Mouse (Mus musculus) erythroblast, embryonic 14.5 days (primary cell): ENCODE measurements around the gene Mllt6. TPM values are rescaled to one million over a fixed set of nuclear protein-coding genes. Genes with fewer than 3 reads are reported as not detected.
"Not testable (repeated sequence)": the region's sequence is repeated elsewhere in the genome, so short reads cannot be mapped to it uniquely, and the experiment has no call there.

Experiments
- H3K27me3 ChIP-seq: 2 replicates; pipeline ENCODE4 v1.6.1; 2012; ENCODE audit warnings: inconsistent platforms; ENCODE audit not compliant: control insufficient read depth
- H3K36me3 ChIP-seq: 2 replicates; pipeline ENCODE4 v1.6.1; 2012; ENCODE audit warnings: mild to moderate bottlenecking, inconsistent platforms; ENCODE audit not compliant: control insufficient read depth
- H3K4me1 ChIP-seq: 2 replicates; pipeline ENCODE4 v1.6.1; 2012; ENCODE audit warnings: inconsistent platforms; ENCODE audit not compliant: control insufficient read depth
- H3K4me3 ChIP-seq: replicated peaks from 2 replicates; pipeline ENCODE3; 2012; ENCODE audit warnings: moderate library complexity, mild to moderate bottlenecking, inconsistent platforms
- H3K9me3 ChIP-seq: 2 replicates; pipeline ENCODE4 v1.6.1; 2012; ENCODE audit warnings: low read length, inconsistent platforms, mixed read lengths; ENCODE audit not compliant: control insufficient read depth
- GATA1 ChIP-seq: IDR thresholded peaks from 2 replicates; pipeline ENCODE4 v1.6.1; 2012; ENCODE audit warnings: low read length, inconsistent platforms, mixed read lengths
- TAL1 ChIP-seq: IDR thresholded peaks from 3 replicates; pipeline ENCODE4 v1.6.1; 2012; ENCODE audit warnings: low read length, inconsistent platforms, mixed read lengths
- polyA plus RNA-seq: library from polyadenylated mRNA; stranded (reverse); fragments of >175 nt; gene quantifications from 2 replicates; pipeline ENCODE4 v1.2.3, GENCODE M21; 2012

Gene Mllt6
- polyA plus RNA-seq, 1 experiment = 0.05 TPM

GRCm38 (mm10) chr11:97657184-97657945, 5.8 kb upstream of the Mllt6 start:
- TF ChIP-seq TAL1 = no peak
- Histone ChIP-seq H3K27me3 (peaks cover 46% of the 10 kb centered on the region), H3K4me3 (no peak overlapping the region), H3K4me1 (peaks cover 14% of the 10 kb centered on the region), H3K36me3 (no peaks in the 10 kb centered on the region), H3K9me3 (peaks cover 7% of the 10 kb centered on the region; the same call in 1 of the 2 replicates)

- not testable (repeated sequence) for H3K36me3 ChIP-seq, H3K9me3 ChIP-seq, H3K4me3 ChIP-seq
- H3K4me1 ChIP-seq = peaks cover 14% of the 10 kb centered on the region
- peaks cover 52% of the 10 kb centered on the region for H3K27me3 ChIP-seq
Observed at GRCm38 (mm10) chr11:97657967-97658366, 5.2 kb upstream of the Mllt6 start.

GRCm38 (mm10) chr11:97658751-97659266, 4.4 kb upstream of the Mllt6 start:
- no peak for TF ChIP-seq GATA1
- no peak for TF ChIP-seq TAL1
- peaks cover 60% of the 10 kb centered on the region for H3K27me3 ChIP-seq
- no peaks in the 10 kb centered on the region for H3K36me3 ChIP-seq
- H3K4me3 ChIP-seq = no peak overlapping the region
- H3K9me3 ChIP-seq = peaks cover 4% of the 10 kb centered on the region; the same call in 1 of the 2 replicates
- H3K4me1 ChIP-seq = peaks cover 14% of the 10 kb centered on the region

DNA sequence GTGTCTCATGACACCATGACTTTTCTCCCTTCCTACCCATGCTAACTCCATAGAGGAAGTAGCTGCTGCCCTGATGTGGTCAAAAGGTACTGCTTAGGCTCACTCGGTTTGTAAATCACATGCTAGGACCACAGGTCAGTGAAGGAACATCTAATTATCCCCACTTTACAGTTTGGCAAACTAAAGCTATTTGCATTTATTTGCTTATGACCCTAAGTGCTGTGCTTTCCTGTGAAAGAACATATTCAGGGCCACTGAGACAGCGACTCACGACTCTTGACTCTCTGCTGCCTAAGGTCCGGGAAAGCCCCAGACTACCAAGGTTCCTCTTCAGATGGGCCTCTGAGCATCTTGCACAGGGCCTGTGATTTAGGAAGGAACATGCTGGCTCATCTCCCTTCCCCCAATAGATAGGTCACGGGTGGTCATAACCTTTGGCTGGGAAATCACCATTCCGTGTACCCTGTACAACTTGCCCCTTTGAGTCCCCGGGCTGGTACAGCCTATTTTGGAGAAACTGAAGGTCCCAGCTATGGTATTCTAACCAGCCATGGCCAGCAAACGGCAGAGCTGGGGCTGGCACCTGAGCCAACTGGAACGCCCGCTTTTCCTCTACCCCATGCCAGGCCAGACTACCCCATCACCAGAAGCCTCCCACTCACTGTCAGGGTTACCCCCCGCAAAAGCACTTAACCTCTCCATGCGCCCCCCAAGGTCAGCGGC, 3.8 kb upstream of the Mllt6 start:
- Histone ChIP-seq H3K27me3 (peaks cover 66% of the 10 kb centered on the region), H3K4me1 (peaks cover 14% of the 10 kb centered on the region), H3K9me3 (peaks cover 4% of the 10 kb centered on the region; the same call in 1 of the 2 replicates), H3K4me3 (peak overlapping the region; percentile 62), H3K36me3 (no peaks in the 10 kb centered on the region)
- no peak for TF ChIP-seq TAL1
- TF ChIP-seq GATA1 = no peak

GRCm38 (mm10) chr11:97659990-97660714, 3.1 kb upstream of the Mllt6 start:
- TF ChIP-seq GATA1 (no peak), TAL1 (no peak)
- Histone ChIP-seq H3K36me3 (no peaks in the 10 kb centered on the region), H3K9me3 (peaks cover 4% of the 10 kb centered on the region; the same call in 1 of the 2 replicates), H3K27me3 (peaks cover 74% of the 10 kb centered on the region), H3K4me1 (peaks cover 14% of the 10 kb centered on the region), H3K4me3 (peak overlapping the region; percentile 62)

DNA sequence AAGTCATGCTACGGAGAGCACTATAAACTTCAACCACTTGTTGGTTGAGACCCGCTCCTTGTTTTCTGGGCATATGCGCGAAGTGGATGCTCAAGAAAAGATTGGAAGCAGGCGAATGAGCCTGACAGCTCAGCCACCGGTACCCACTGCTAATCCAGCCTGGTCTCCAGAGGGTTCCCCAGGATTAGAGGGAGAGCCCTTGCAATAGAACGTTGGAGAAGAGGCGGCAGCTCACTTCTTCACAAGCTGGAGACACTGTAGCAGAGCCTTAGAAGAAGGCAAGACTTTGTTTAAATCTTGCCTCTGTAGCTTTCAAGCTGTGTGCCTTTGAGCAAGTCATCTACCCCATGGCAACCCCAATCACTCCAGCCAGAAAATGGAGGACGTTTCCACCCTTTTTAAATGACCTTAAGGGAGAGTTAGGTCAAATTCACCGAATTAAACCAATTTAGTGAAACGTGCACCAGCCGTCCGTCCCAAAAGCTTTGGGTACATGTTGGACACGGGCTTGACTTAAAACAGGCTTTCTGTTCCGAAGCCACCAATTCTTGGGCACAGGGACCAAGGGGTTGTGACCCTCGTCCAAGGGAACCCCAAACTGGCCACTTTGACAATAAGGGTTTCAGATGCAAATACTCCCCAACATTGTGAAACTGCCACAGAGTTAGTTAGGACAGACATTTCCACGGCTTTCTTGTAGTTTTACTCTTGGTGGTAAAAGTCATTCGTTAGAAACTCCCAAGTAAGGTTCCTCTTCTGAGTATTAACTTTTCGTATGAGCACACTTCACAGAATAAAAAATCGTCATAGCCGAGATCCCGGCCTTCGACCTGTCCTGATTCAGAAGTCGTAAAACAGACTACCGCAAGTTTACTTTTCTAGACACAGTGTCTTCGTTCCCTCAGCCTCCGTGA, 2.2 kb upstream of the Mllt6 start:
- no peak for TF ChIP-seq GATA1
- no peak for TF ChIP-seq TAL1
- peaks cover 82% of the 10 kb centered on the region for H3K27me3 ChIP-seq
- H3K36me3 ChIP-seq = peaks cover 3% of the 10 kb centered on the region; the same call in 1 of the 2 replicates
- H3K4me1 ChIP-seq = peaks cover 14% of the 10 kb centered on the region
- H3K4me3 ChIP-seq = peak overlapping the region; percentile 62
- H3K9me3 ChIP-seq = peaks cover 7% of the 10 kb centered on the region; the same call in 1 of the 2 replicates

DNA sequence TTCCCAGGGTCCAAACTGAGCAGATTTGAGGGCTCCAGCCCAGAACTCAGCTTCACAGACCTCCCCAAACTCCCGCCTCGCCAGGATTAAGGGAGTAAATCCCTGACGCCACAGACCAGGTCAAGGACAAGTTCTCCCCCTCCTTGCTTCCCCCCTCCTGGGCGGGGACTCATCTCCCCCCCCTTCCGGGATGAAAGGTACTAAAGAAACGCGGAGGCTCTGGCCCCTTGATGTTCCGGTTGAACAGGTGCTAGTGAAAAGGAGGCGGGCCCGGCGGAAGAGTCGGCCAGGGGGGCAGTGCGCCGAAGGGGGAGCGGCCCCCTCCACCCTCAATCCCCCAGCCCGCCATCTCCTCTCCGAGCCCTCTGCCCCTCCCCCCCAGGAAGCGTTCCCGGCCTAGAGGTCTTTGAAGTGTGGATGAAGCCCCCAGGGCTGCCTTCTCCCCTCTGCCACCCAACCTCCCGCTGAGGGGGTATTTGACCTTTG, 1.5 kb upstream of the Mllt6 start:
- Histone ChIP-seq H3K27me3 (peaks cover 88% of the 10 kb centered on the region), H3K9me3 (peaks cover 7% of the 10 kb centered on the region; the same call in 1 of the 2 replicates), H3K36me3 (peaks cover 3% of the 10 kb centered on the region; the same call in 1 of the 2 replicates), H3K4me3 (no peak overlapping the region), H3K4me1 (peaks cover 14% of the 10 kb centered on the region)
- no peak for TF ChIP-seq TAL1
- no peak for TF ChIP-seq GATA1
